Mouse (Mus musculus) intestine, embryonic 16.5 days (tissue): Measurements from ENCODE around the gene Pcsk4. TPM values are rescaled to one million over a fixed set of nuclear protein-coding genes. Genes with fewer than 3 reads are reported as not detected.

Experiments used
- ATAC-seq: fragments of 200-750 bp; cut with Nextera tagmentation; 2 replicates; pipeline ENCODE4 v1.8.0; 2017; ENCODE audit warnings: moderate TSS enrichment, moderate library complexity
- H3K27ac ChIP-seq: fragments of 300-500 bp; sonication (generic); 2 replicates; pipeline ENCODE4 v1.5.1; 2014; ENCODE audit warnings: mild to moderate bottlenecking, low read length
- H3K27me3 ChIP-seq: fragments of 300-500 bp; sonication (generic); replicated peaks from 2 replicates; pipeline ENCODE4 v1.6.1; 2014; ENCODE audit warnings: low read length, control low read depth, mixed read lengths; ENCODE audit not compliant: control insufficient read depth, insufficient read depth
- H3K36me3 ChIP-seq: fragments of 300-500 bp; sonication (generic); 2 replicates; pipeline ENCODE4 v1.6.1; 2014; ENCODE audit warnings: low read length, control low read depth; ENCODE audit not compliant: control insufficient read depth, insufficient read depth
- H3K4me1 ChIP-seq: fragments of 300-500 bp; sonication (generic); 2 replicates; pipeline ENCODE4 v1.6.1; 2014; ENCODE audit warnings: low read length, control low read depth, mixed read lengths; ENCODE audit not compliant: control insufficient read depth, insufficient read depth
- H3K4me2 ChIP-seq: fragments of 300-500 bp; sonication (generic); 2 replicates; pipeline ENCODE4 v1.6.1; 2014; ENCODE audit warnings: low read depth, low read length, control low read depth
- H3K4me3 ChIP-seq: fragments of 300-500 bp; sonication (generic); 2 replicates; pipeline ENCODE4 v1.5.1; 2014; ENCODE audit warnings: mild to moderate bottlenecking, low read length
- H3K9ac ChIP-seq: fragments of 300-500 bp; sonication (generic); 2 replicates; pipeline ENCODE4 v1.6.1; 2014; ENCODE audit warnings: low read depth, low read length
- H3K9me3 ChIP-seq: fragments of 300-500 bp; sonication (generic); 2 replicates; pipeline ENCODE4 v1.6.1; 2016; ENCODE audit warnings: low read length, control low read depth; ENCODE audit not compliant: control insufficient read depth
- WGBS: fragments of 180-500 bp; shearing (Covaris S2); extraction: QIAGEN DNeasy Blood & Tissue Kit; methylation state at CpG from one replicate; pipeline ENCODE4 v1.1.7; 2014; 5-methylcytosine and 5-hydroxymethylcytosine counted together
- polyA plus RNA-seq: library from polyadenylated mRNA; unstranded; fragments of >200 nt; fragmentation: Nextera tagmentation; extraction: Ambion mirVana; gene quantifications from 2 replicates; pipeline ENCODE4 v1.2.1, GENCODE M21; 2015

The Pcsk4 gene
- polyA plus RNA-seq = 10.8 and 12.9 TPM in 2 replicates

GRCm38 (mm10) chr10:80329273-80330081 lies at the start of gene Pcsk4, which contains the start of gene Reep6:
TSS of gene Pcsk4 (minus strand) at chr10:80329498.
TSS of gene Reep6 (plus strand) at chr10:80329953.
- no peaks in the 10 kb centered on the region for H3K27me3 ChIP-seq
- peak within 1 kb of the TSS; percentile 91 for H3K4me2 ChIP-seq
- no peaks in the 10 kb centered on the region for H3K36me3 ChIP-seq
- ATAC-seq = peak; percentile 85
- WGBS = 6% methylated on average over 36 of the region's 36 CpGs
- peak within 1 kb of the TSS; percentile 65 for H3K4me3 ChIP-seq
- peak within 1 kb of the TSS; percentile 83 for H3K27ac ChIP-seq
- no peaks in the 10 kb centered on the region for H3K9me3 ChIP-seq
- H3K4me1 ChIP-seq = peaks cover 23% of the 10 kb centered on the region; the same call in 1 of the 2 replicates
- H3K9ac ChIP-seq = peak within 1 kb of the TSS; percentile 74

- WGBS = 46% methylated on average over 10 of the region's 10 CpGs
- peaks cover 17% of the 10 kb centered on the region for H3K36me3 ChIP-seq
- no peak for ATAC-seq
Observed at GRCm38 (mm10) chr10:80377716-80378115, 48.4 kb upstream of the Pcsk4 start.

DNA sequence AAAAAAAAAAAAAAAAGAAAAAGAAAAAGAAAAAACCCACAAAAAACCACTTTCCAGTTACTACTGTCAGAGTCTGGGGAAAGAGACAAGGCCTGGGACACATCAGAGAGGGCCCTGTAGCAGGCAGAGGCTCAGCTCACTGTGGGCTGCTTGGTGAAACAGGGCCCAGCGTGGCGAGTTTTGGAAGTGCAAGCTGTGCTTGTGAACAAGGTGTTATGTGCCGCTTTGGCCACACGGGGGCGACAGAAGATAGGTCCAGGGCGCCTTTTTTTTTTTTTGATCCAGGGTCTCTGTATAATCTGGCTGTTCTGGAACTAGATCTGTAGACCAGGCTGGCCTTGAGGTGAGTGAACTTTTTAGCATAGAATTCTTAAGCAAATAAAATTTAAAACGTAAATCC lies 46.9 kb upstream of the Pcsk4 start:
- Histone ChIP-seq H3K4me3 (no peak overlapping the region), H3K27ac (no peak overlapping the region), H3K4me2 (no peak overlapping the region), H3K36me3 (peaks cover 5% of the 10 kb centered on the region), H3K9ac (no peak overlapping the region), H3K9me3 (no peaks in the 10 kb centered on the region), H3K4me1 (peaks cover 6% of the 10 kb centered on the region; the same call in 1 of the 2 replicates), H3K27me3 (no peaks in the 10 kb centered on the region)
- no peak for ATAC-seq
- 3% methylated on average over 7 of the region's 7 CpGs for WGBS

More at GRCm38 (mm10) chr10:80377716-80378115, 48.4 kb upstream of the Pcsk4 start:
- no peak overlapping the region for H3K4me2 ChIP-seq
- no peaks in the 10 kb centered on the region for H3K9me3 ChIP-seq
- no peak overlapping the region for H3K9ac ChIP-seq
- no peak overlapping the region for H3K27ac ChIP-seq
- no peaks in the 10 kb centered on the region for H3K27me3 ChIP-seq
- H3K4me3 ChIP-seq = no peak overlapping the region
- 0 out of 2 replicates have a peak, but pooled peaks cover 4% of the 10 kb centered on the region for H3K4me1 ChIP-seq

DNA sequence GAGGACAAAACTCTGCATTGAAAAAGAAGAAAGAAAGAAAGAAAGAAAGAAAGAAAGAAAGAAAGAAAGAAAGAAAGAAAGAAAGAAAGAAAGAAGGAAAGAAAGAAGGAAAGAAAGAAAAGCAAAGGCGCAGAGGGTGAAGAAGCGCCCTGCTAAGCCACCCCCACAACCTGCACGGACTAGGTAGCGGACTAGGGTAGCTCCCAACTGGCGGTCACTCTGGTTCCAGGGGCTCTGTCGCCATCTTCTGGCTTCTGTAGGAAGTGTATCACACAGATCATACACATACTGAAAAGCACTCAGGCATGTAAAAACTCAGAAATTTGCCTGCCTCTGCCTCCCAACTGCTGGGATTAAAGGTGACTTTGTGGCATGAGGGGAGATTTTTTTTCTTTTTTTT lies 44.8 kb upstream of the Pcsk4 start:
- no peak overlapping the region for H3K4me2 ChIP-seq
- no peak for ATAC-seq
- H3K27ac ChIP-seq = no peak overlapping the region
- H3K9ac ChIP-seq = no peak overlapping the region
- H3K4me3 ChIP-seq = no peak overlapping the region
- H3K9me3 ChIP-seq = no peaks in the 10 kb centered on the region
- no peaks in the 10 kb centered on the region for H3K36me3 ChIP-seq
- H3K27me3 ChIP-seq = no peaks in the 10 kb centered on the region
- WGBS = 18% methylated on average over 6 of the region's 6 CpGs
- peaks cover 4% of the 10 kb centered on the region; the same call in 1 of the 2 replicates for H3K4me1 ChIP-seq

GRCm38 (mm10) chr10:80372706-80373105 lies 43.4 kb upstream of the Pcsk4 start:
- Histone ChIP-seq H3K27ac (no peak overlapping the region), H3K4me1 (peaks cover 4% of the 10 kb centered on the region; the same call in 1 of the 2 replicates), H3K36me3 (no peaks in the 10 kb centered on the region), H3K4me2 (no peak overlapping the region), H3K9me3 (no peaks in the 10 kb centered on the region), H3K27me3 (no peaks in the 10 kb centered on the region), H3K9ac (no peak overlapping the region), H3K4me3 (no peak overlapping the region)
- no peak for ATAC-seq
- WGBS = 89% methylated on average over 6 of the region's 6 CpGs

GRCm38 (mm10) chr10:80371983-80372382 lies 42.7 kb upstream of the Pcsk4 start:
- Histone ChIP-seq H3K36me3 (no peaks in the 10 kb centered on the region), H3K27me3 (no peaks in the 10 kb centered on the region), H3K4me1 (peaks cover 4% of the 10 kb centered on the region; the same call in 1 of the 2 replicates), H3K4me3 (peak overlapping the region; percentile 21), H3K9me3 (no peaks in the 10 kb centered on the region), H3K4me2 (peak overlapping the region; percentile 36; the same call in 1 of the 2 replicates), H3K27ac (no peak overlapping the region), H3K9ac (peak overlapping the region; percentile 36; the same call in 1 of the 2 replicates)
- ATAC-seq = no peak
- WGBS = 52% methylated on average over 9 of the region's 9 CpGs

GRCm38 (mm10) chr10:80371411-80371966 lies 42.2 kb upstream of the Pcsk4 start:
- H3K27ac ChIP-seq = no peak overlapping the region
- H3K36me3 ChIP-seq = no peaks in the 10 kb centered on the region
- WGBS = 7% methylated on average over 12 of the region's 12 CpGs
- peak overlapping the region; percentile 21 for H3K4me3 ChIP-seq
- peaks cover 4% of the 10 kb centered on the region; the same call in 1 of the 2 replicates for H3K4me1 ChIP-seq
- peak; percentile 55 for ATAC-seq
- no peaks in the 10 kb centered on the region for H3K27me3 ChIP-seq
- H3K9ac ChIP-seq = peak overlapping the region; percentile 36; the same call in 1 of the 2 replicates
- peak overlapping the region; percentile 36; the same call in 1 of the 2 replicates for H3K4me2 ChIP-seq
- no peaks in the 10 kb centered on the region for H3K9me3 ChIP-seq

- 77% methylated on average over 21 of the region's 21 CpGs for WGBS
- H3K9ac ChIP-seq = no peak overlapping the region
- H3K4me2 ChIP-seq = no peak overlapping the region
- H3K36me3 ChIP-seq = no peaks in the 10 kb centered on the region
- H3K9me3 ChIP-seq = no peaks in the 10 kb centered on the region
- H3K4me1 ChIP-seq = peaks cover 4% of the 10 kb centered on the region; the same call in 1 of the 2 replicates
- no peak overlapping the region for H3K4me3 ChIP-seq
- no peaks in the 10 kb centered on the region for H3K27me3 ChIP-seq
- H3K27ac ChIP-seq = no peak overlapping the region
- ATAC-seq = no peak
Observed at GRCm38 (mm10) chr10:80369995-80370747, 40.9 kb upstream of the Pcsk4 start.

DNA sequence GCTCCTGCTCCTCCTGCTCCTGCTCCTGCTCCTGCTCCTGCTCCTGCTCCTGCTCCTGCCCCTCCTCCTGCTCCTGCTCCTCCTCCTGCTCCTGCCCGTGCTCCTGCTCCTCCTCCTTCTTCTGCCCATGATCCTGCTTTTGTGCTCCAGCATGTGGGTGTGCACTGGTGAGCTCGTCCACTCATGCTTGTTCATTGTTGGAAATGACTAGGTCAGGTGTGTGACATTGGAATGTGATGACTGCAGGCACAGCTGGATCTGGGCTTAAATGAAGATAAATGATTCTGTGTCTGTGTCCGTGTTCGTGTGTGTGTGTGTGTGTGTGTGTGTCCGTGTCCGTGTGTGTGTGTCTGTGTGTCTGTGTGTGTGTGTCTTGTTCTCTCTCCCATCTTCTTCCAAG lies 39.1 kb upstream of the Pcsk4 start:
- ATAC-seq = no peak
- WGBS = 89% methylated on average over 6 of the region's 6 CpGs
- H3K36me3 ChIP-seq = no peaks in the 10 kb centered on the region
- H3K4me1 ChIP-seq = peaks cover 4% of the 10 kb centered on the region; the same call in 1 of the 2 replicates
- H3K27ac ChIP-seq = no peak overlapping the region
- no peaks in the 10 kb centered on the region for H3K9me3 ChIP-seq
- no peak overlapping the region for H3K9ac ChIP-seq
- 0 out of 2 replicates have a peak, but pooled peaks cover 4% of the 10 kb centered on the region for H3K27me3 ChIP-seq
- H3K4me2 ChIP-seq = no peak overlapping the region
- no peak overlapping the region for H3K4me3 ChIP-seq
